Mouse (Mus musculus) limb, embryonic 10.5 days (tissue): ENCODE results near the gene Tdrd7. TPM values are rescaled to one million over a fixed set of nuclear protein-coding genes. Genes with fewer than 3 reads are reported as not detected.

Experiments used
- DNase-seq: peaks from one replicate; pipeline ENCODE4 v3.0.0-alpha.2; 2017; ENCODE audit warnings: low spot score
- H3K27ac ChIP-seq: fragments of 300-500 bp; sonication (generic); 2 replicates; pipeline ENCODE4 v1.5.1; 2016; ENCODE audit warnings: mild to moderate bottlenecking
- H3K27me3 ChIP-seq: fragments of 300-500 bp; sonication (generic); 2 replicates; pipeline ENCODE4 v1.6.1; 2016; ENCODE audit warnings: low read depth, mild to moderate bottlenecking; ENCODE audit not compliant: poor library complexity, severe bottlenecking
- H3K36me3 ChIP-seq: fragments of 300-500 bp; sonication (generic); 2 replicates; pipeline ENCODE4 v1.6.1; 2016; ENCODE audit warnings: mild to moderate bottlenecking, moderate library complexity
- H3K4me1 ChIP-seq: fragments of 300-500 bp; sonication (generic); 2 replicates; pipeline ENCODE4 v1.6.1; 2016
- H3K4me3 ChIP-seq: fragments of 300-500 bp; sonication (generic); 2 replicates; pipeline ENCODE4 v1.5.1; 2016; ENCODE audit warnings: mild to moderate bottlenecking, moderate library complexity
- H3K9me3 ChIP-seq: fragments of 300-500 bp; sonication (generic); replicated peaks from 2 replicates; pipeline ENCODE4 v1.6.1; 2016; ENCODE audit warnings: mild to moderate bottlenecking
- WGBS: fragments of 180-500 bp; shearing (Covaris S2); methylation state at CpG from one replicate; pipeline ENCODE4 v1.1.7; 2016; 5-methylcytosine and 5-hydroxymethylcytosine counted together
- polyA plus RNA-seq: library from polyadenylated mRNA; unstranded; fragments of >200 nt; fragmentation: Nextera tagmentation; extraction: Ambion mirVana; gene quantifications from 2 replicates; pipeline ENCODE4 v1.2.1, GENCODE M21; 2016

Tdrd7 gene
- polyA plus RNA-seq, 1 experiment from 2014 or later, result 3.1 TPM

GRCm38 (mm10) chr4:45990427-45991135, 25.4 kb downstream of the Tdrd7 start:
- H3K36me3 ChIP-seq, result no peaks in the 10 kb centered on the region
- peaks cover 4% of the 10 kb centered on the region; the same call in 1 of the 2 replicates for H3K4me1 ChIP-seq
- WGBS, result 76% methylated on average over 6 of the region's 6 CpGs
- no peak for DNase-seq
- H3K27ac ChIP-seq, result no peak overlapping the region
- no peaks in the 10 kb centered on the region for H3K27me3 ChIP-seq
- H3K4me3 ChIP-seq, result no peak overlapping the region
- H3K9me3 ChIP-seq, result no peaks in the 10 kb centered on the region

GRCm38 (mm10) chr4:45998536-45998935, 33.4 kb downstream of the Tdrd7 start:
- Histone ChIP-seq H3K27me3 (no peaks in the 10 kb centered on the region), H3K27ac (no peak overlapping the region), H3K9me3 (no peaks in the 10 kb centered on the region), H3K4me1 (peaks cover 3% of the 10 kb centered on the region; the same call in 1 of the 2 replicates), H3K4me3 (no peak overlapping the region), H3K36me3 (no peaks in the 10 kb centered on the region)
- WGBS, result 83% methylated on average over 4 of the region's 4 CpGs
- no peak for DNase-seq

GRCm38 (mm10) chr4:46008142-46008793, 43.1 kb downstream of the Tdrd7 start:
- Histone ChIP-seq H3K4me3 (no peak overlapping the region), H3K27me3 (no peaks in the 10 kb centered on the region), H3K4me1 (no peaks in the 10 kb centered on the region), H3K36me3 (no peaks in the 10 kb centered on the region), H3K9me3 (no peaks in the 10 kb centered on the region), H3K27ac (no peak overlapping the region)
- DNase-seq, result no peak
- WGBS, result 82% methylated on average over 5 of the region's 5 CpGs

GRCm38 (mm10) chr4:46011698-46012097, 46.6 kb downstream of the Tdrd7 start:
- WGBS, result 93% methylated on average over 2 of the region's 2 CpGs
- H3K4me1 ChIP-seq, result no peaks in the 10 kb centered on the region
- no peaks in the 10 kb centered on the region for H3K36me3 ChIP-seq
- no peaks in the 10 kb centered on the region for H3K27me3 ChIP-seq
- DNase-seq, result no peak
- H3K27ac ChIP-seq, result no peak overlapping the region
- H3K4me3 ChIP-seq, result no peak overlapping the region
- no peaks in the 10 kb centered on the region for H3K9me3 ChIP-seq

- Histone ChIP-seq H3K36me3 (no peaks in the 10 kb centered on the region), H3K27ac (no peak overlapping the region), H3K27me3 (no peaks in the 10 kb centered on the region), H3K4me1 (no peaks in the 10 kb centered on the region), H3K9me3 (no peaks in the 10 kb centered on the region), H3K4me3 (no peak overlapping the region)
- WGBS, result 79% methylated on average over 1 of the region's 1 CpGs
- DNase-seq, result no peak
Measured at GRCm38 (mm10) chr4:46015605-46016004, 50.5 kb downstream of the Tdrd7 start.

GRCm38 (mm10) chr4:46023021-46023481, 57.9 kb downstream of the Tdrd7 start:
- DNase-seq, result no peak
- Histone ChIP-seq H3K36me3 (no peaks in the 10 kb centered on the region), H3K27me3 (no peaks in the 10 kb centered on the region), H3K4me3 (no peak overlapping the region), H3K27ac (no peak overlapping the region), H3K4me1 (peaks cover 16% of the 10 kb centered on the region), H3K9me3 (no peaks in the 10 kb centered on the region)
- WGBS, result 48% methylated on average over 3 of the region's 3 CpGs

- WGBS, result 45% methylated on average over 7 of the region's 7 CpGs
Measured at GRCm38 (mm10) chr4:46025893-46026292, 60.8 kb downstream of the Tdrd7 start.

GRCm38 (mm10) chr4:46028224-46028623, 63.1 kb downstream of the Tdrd7 start:
- Histone ChIP-seq H3K9me3 (no peaks in the 10 kb centered on the region), H3K4me3 (no peak overlapping the region), H3K4me1 (peaks cover 7% of the 10 kb centered on the region), H3K27me3 (0 out of 2 replicates have a peak, but pooled peaks cover 5% of the 10 kb centered on the region), H3K27ac (no peak overlapping the region), H3K36me3 (no peaks in the 10 kb centered on the region)
- 80% methylated on average over 6 of the region's 6 CpGs for WGBS
- DNase-seq, result no peak

More at GRCm38 (mm10) chr4:46025893-46026292, 60.8 kb downstream of the Tdrd7 start:
- H3K9me3 ChIP-seq, result no peaks in the 10 kb centered on the region
- H3K27ac ChIP-seq, result no peak overlapping the region
- H3K4me1 ChIP-seq, result peaks cover 16% of the 10 kb centered on the region
- no peak overlapping the region for H3K4me3 ChIP-seq
- no peaks in the 10 kb centered on the region for H3K36me3 ChIP-seq
- H3K27me3 ChIP-seq, result no peaks in the 10 kb centered on the region
- DNase-seq, result peak; percentile 49

- WGBS, result 84% methylated on average over 4 of the region's 4 CpGs
- 0 out of 2 replicates have a peak, but pooled peaks cover 5% of the 10 kb centered on the region for H3K27me3 ChIP-seq
- H3K36me3 ChIP-seq, result no peaks in the 10 kb centered on the region
- no peak overlapping the region for H3K27ac ChIP-seq
- DNase-seq, result no peak
- H3K9me3 ChIP-seq, result no peaks in the 10 kb centered on the region
- H3K4me3 ChIP-seq, result no peak overlapping the region
- H3K4me1 ChIP-seq, result peaks cover 6% of the 10 kb centered on the region; the same call in 1 of the 2 replicates
Measured at GRCm38 (mm10) chr4:46028781-46029180, 63.6 kb downstream of the Tdrd7 start.

- H3K27ac ChIP-seq, result no peak overlapping the region
Measured at GRCm38 (mm10) chr4:46029552-46029951, 64.4 kb downstream of the Tdrd7 start.

GRCm38 (mm10) chr4:46032448-46032847, 67.3 kb downstream of the Tdrd7 start:
- Histone ChIP-seq H3K4me3 (no peak overlapping the region), H3K9me3 (no peaks in the 10 kb centered on the region), H3K36me3 (no peaks in the 10 kb centered on the region), H3K27me3 (peaks cover 24% of the 10 kb centered on the region), H3K4me1 (no peaks in the 10 kb centered on the region), H3K27ac (no peak overlapping the region)
- WGBS, result 71% methylated on average over 9 of the region's 9 CpGs
- DNase-seq, result no peak

More at GRCm38 (mm10) chr4:46029552-46029951, 64.4 kb downstream of the Tdrd7 start:
- WGBS, result 55% methylated on average over 9 of the region's 9 CpGs
- H3K4me3 ChIP-seq, result no peak overlapping the region
- DNase-seq, result peak; percentile 59
- H3K36me3 ChIP-seq, result no peaks in the 10 kb centered on the region
- H3K4me1 ChIP-seq, result 0 out of 2 replicates have a peak, but pooled peaks cover 3% of the 10 kb centered on the region
- no peaks in the 10 kb centered on the region for H3K9me3 ChIP-seq
- H3K27me3 ChIP-seq, result 0 out of 2 replicates have a peak, but pooled peaks cover 5% of the 10 kb centered on the region

GRCm38 (mm10) chr4:46033197-46033596, 68.1 kb downstream of the Tdrd7 start:
- H3K27me3 ChIP-seq, result peaks cover 31% of the 10 kb centered on the region
- DNase-seq, result no peak
- H3K4me3 ChIP-seq, result no peak overlapping the region
- no peaks in the 10 kb centered on the region for H3K9me3 ChIP-seq
- WGBS, result 80% methylated on average over 2 of the region's 2 CpGs
- H3K4me1 ChIP-seq, result no peaks in the 10 kb centered on the region
- H3K36me3 ChIP-seq, result no peaks in the 10 kb centered on the region
- no peak overlapping the region for H3K27ac ChIP-seq

GRCm38 (mm10) chr4:46038591-46038891, 73.4 kb downstream of the Tdrd7 start:
- 17% methylated on average over 12 of the region's 12 CpGs for WGBS

More at GRCm38 (mm10) chr4:46038591-46038891, 73.4 kb downstream of the Tdrd7 start:
- H3K36me3 ChIP-seq, result no peaks in the 10 kb centered on the region
- H3K27me3 ChIP-seq, result peaks cover 77% of the 10 kb centered on the region
- no peaks in the 10 kb centered on the region for H3K9me3 ChIP-seq
- H3K4me1 ChIP-seq, result peaks cover 33% of the 10 kb centered on the region
- no peak overlapping the region for H3K27ac ChIP-seq
- H3K4me3 ChIP-seq, result peak overlapping the region; percentile 70
- DNase-seq, result no peak
